Mouse (Mus musculus) megakaryocyte-erythroid progenitor cell, adult 5-6 weeks (primary cell): ENCODE measurements around the gene Stn1. TPM values are rescaled to one million over a fixed set of nuclear protein-coding genes. Genes with fewer than 3 reads are reported as not detected.

ENCODE experiments used
- ATAC-seq: replicated peaks from 2 replicates; pipeline ENCODE4 v1.8.0; 2016; ENCODE audit warnings: mild to moderate bottlenecking, inconsistent platforms; ENCODE audit not compliant: severe bottlenecking, poor library complexity, low FRiP score, low TSS enrichment
- total RNA-seq, 2 experiments: library from RNA; stranded (forward) in 1 of 2; stranded (reverse) in 1 of 2; fragments of 200-1000, 215-1000 nt in 1 of 2; fragments of >200 nt in 1 of 2; fragmentation: Nextera tagmentation in 1 of 2; gene quantifications; 2 replicates each; pipeline ENCODE4 v1.2.3; 2014 to 2017

Stn1 gene
- total RNA-seq, 2 experiments from 2014 or later = 15.3 to 19.9 TPM

- ATAC-seq = no peak
These were observed 48.1 kb downstream of the Stn1 start for GRCm38 (mm10) chr19:47489233-47489632.

- no peak for ATAC-seq
These were observed 49.1 kb downstream of the Stn1 start for GRCm38 (mm10) chr19:47488250-47488649.

- ATAC-seq = no peak
These were observed 49.7 kb downstream of the Stn1 start for GRCm38 (mm10) chr19:47487572-47487971.

- no peak for ATAC-seq
These were observed 51.2 kb downstream of the Stn1 start for GRCm38 (mm10) chr19:47485997-47486566.

- no peak for ATAC-seq
These were observed 53.2 kb downstream of the Stn1 start for GRCm38 (mm10) chr19:47484110-47484509.

GRCm38 (mm10) chr19:47483346-47483745, 54.0 kb downstream of the Stn1 start:
- no peak for ATAC-seq

- ATAC-seq = no peak
These were observed 63.9 kb downstream of the Stn1 start for GRCm38 (mm10) chr19:47473453-47473852.

GRCm38 (mm10) chr19:47472881-47473400, 64.4 kb downstream of the Stn1 start:
- ATAC-seq = no peak

- peak; percentile 58 for ATAC-seq
These were observed 65.5 kb downstream of the Stn1 start for GRCm38 (mm10) chr19:47471808-47472207.

GRCm38 (mm10) chr19:47468750-47469149, 68.6 kb downstream of the Stn1 start:
- 0 out of 2 replicates have a peak, but pooled peaks have one; percentile 18 for ATAC-seq

GRCm38 (mm10) chr19:47466775-47467174, 70.5 kb downstream of the Stn1 start:
- no peak for ATAC-seq

- ATAC-seq = no peak
These were observed 71.8 kb downstream of the Stn1 start for GRCm38 (mm10) chr19:47465467-47465866.

GRCm38 (mm10) chr19:47464304-47465241, 72.7 kb downstream of the Stn1 start, which contains the start of gene Sh3pxd2a:
Gene Sh3pxd2a, minus strand, starts transcription at chr19:47464401.
- no peak for ATAC-seq

- peak; percentile 53; the same call in 1 of the 2 replicates for ATAC-seq
These were observed 73.5 kb downstream of the Stn1 start for GRCm38 (mm10) chr19:47463636-47464303.

GRCm38 (mm10) chr19:47463206-47463605, 74.1 kb downstream of the Stn1 start:
- no peak for ATAC-seq

- no peak for ATAC-seq
These were observed 74.6 kb downstream of the Stn1 start for GRCm38 (mm10) chr19:47462725-47463124.

GRCm38 (mm10) chr19:47461838-47462237, 75.5 kb downstream of the Stn1 start:
- ATAC-seq = no peak

- no peak for ATAC-seq
These were observed 75.9 kb downstream of the Stn1 start for GRCm38 (mm10) chr19:47461386-47461785.

- no peak for ATAC-seq
These were observed 77.0 kb downstream of the Stn1 start for GRCm38 (mm10) chr19:47460120-47460960.
